Mouse (Mus musculus) midbrain, embryonic 12.5 days (tissue): ENCODE measurements around the gene Eif3b. TPM values are rescaled to one million over a fixed set of nuclear protein-coding genes. Genes with fewer than 3 reads are reported as not detected.
A peak's percentile ranks its signal among the peaks of the same experiment; 100 is the strongest.
"Not testable (repeated sequence)": the region's sequence is repeated elsewhere in the genome, so short reads cannot be mapped to it uniquely, and the experiment has no call there.

Experiments
- ATAC-seq: fragments of 200-750 bp; cut with Nextera tagmentation; 2 replicates; pipeline ENCODE4 v1.8.0; 2017; ENCODE audit warnings: low read depth, moderate TSS enrichment, moderate library complexity; ENCODE audit not compliant: low FRiP score
- H3K27ac ChIP-seq: fragments of 300-500 bp; sonication (generic); replicated peaks from 2 replicates; pipeline ENCODE4 v1.5.1; 2016; ENCODE audit warnings: mild to moderate bottlenecking
- H3K27me3 ChIP-seq: fragments of 300-500 bp; sonication (generic); 2 replicates; pipeline ENCODE4 v1.6.1; 2016; ENCODE audit warnings: mild to moderate bottlenecking
- H3K36me3 ChIP-seq: fragments of 300-500 bp; sonication (generic); 2 replicates; pipeline ENCODE4 v1.6.1; 2016
- H3K4me1 ChIP-seq: fragments of 300-500 bp; sonication (generic); 2 replicates; pipeline ENCODE4 v1.6.1; 2016
- H3K4me2 ChIP-seq: fragments of 300-500 bp; sonication (generic); replicated peaks from 2 replicates; pipeline ENCODE4 v1.6.1; 2016; ENCODE audit warnings: mild to moderate bottlenecking, moderate library complexity
- H3K4me3 ChIP-seq: fragments of 300-500 bp; sonication (generic); 2 replicates; pipeline ENCODE4 v1.5.1; 2016; ENCODE audit warnings: mild to moderate bottlenecking
- H3K9ac ChIP-seq: fragments of 300-500 bp; sonication (generic); replicated peaks from 2 replicates; pipeline ENCODE4 v1.6.1; 2016; ENCODE audit warnings: mild to moderate bottlenecking, moderate library complexity
- H3K9me3 ChIP-seq: fragments of 300-500 bp; sonication (generic); 2 replicates; pipeline ENCODE4 v1.6.1; 2016; ENCODE audit warnings: mild to moderate bottlenecking
- WGBS: fragments of 180-500 bp; shearing (Covaris S2); methylation state at CpG from one replicate; pipeline ENCODE4 v1.1.7; 2016; 5-methylcytosine and 5-hydroxymethylcytosine counted together
- polyA plus RNA-seq: library from polyadenylated mRNA; unstranded; fragments of >200 nt; fragmentation: Nextera tagmentation; extraction: Ambion mirVana; gene quantifications from 2 replicates; pipeline ENCODE4 v1.2.1, GENCODE M21; 2016

The Eif3b gene
- polyA plus RNA-seq, 1 experiment from 2014 or later = 161 TPM

GRCm38 (mm10) chr5:140405126-140405525, 14.0 kb upstream of the Eif3b start:
- Histone ChIP-seq H3K27ac (no peak overlapping the region), H3K9ac (no peak overlapping the region), H3K9me3 (no peaks in the 10 kb centered on the region; the same call in 1 of the 2 replicates), H3K4me1 (no peaks in the 10 kb centered on the region), H3K27me3 (no peaks in the 10 kb centered on the region), H3K36me3 (no peaks in the 10 kb centered on the region), H3K4me2 (no peak overlapping the region), H3K4me3 (no peak overlapping the region)
- no peak for ATAC-seq
- 80% methylated on average over 6 of the region's 6 CpGs for WGBS

GRCm38 (mm10) chr5:140406666-140407065, 12.5 kb upstream of the Eif3b start:
- Histone ChIP-seq H3K27me3 (no peaks in the 10 kb centered on the region), H3K4me1 (no peaks in the 10 kb centered on the region), H3K4me2 (no peak overlapping the region), H3K9ac (no peak overlapping the region), H3K4me3 (no peak overlapping the region), H3K9me3 (no peaks in the 10 kb centered on the region; the same call in 1 of the 2 replicates), H3K27ac (no peak overlapping the region), H3K36me3 (no peaks in the 10 kb centered on the region)
- 84% methylated on average over 6 of the region's 6 CpGs for whole genome bisulfite sequencing
- ATAC-seq = no peak

GRCm38 (mm10) chr5:140408801-140409200, 10.3 kb upstream of the Eif3b start:
- no peaks in the 10 kb centered on the region for H3K4me1 ChIP-seq
- ATAC-seq = no peak

GRCm38 (mm10) chr5:140411339-140411738, 7.8 kb upstream of the Eif3b start:
- Histone ChIP-seq H3K4me3 (no peak overlapping the region), H3K9me3 (no peaks in the 10 kb centered on the region; the same call in 1 of the 2 replicates), H3K36me3 (no peaks in the 10 kb centered on the region), H3K9ac (no peak overlapping the region), H3K4me1 (no peaks in the 10 kb centered on the region), H3K4me2 (no peak overlapping the region), H3K27ac (no peak overlapping the region), H3K27me3 (no peaks in the 10 kb centered on the region)
- no peak for ATAC-seq
- 32% methylated on average over 8 of the region's 8 CpGs for WGBS

More at GRCm38 (mm10) chr5:140408801-140409200, 10.3 kb upstream of the Eif3b start:
- H3K27ac ChIP-seq = no peak overlapping the region
- no peaks in the 10 kb centered on the region for H3K36me3 ChIP-seq
- H3K9me3 ChIP-seq = no peaks in the 10 kb centered on the region; the same call in 1 of the 2 replicates
- no peaks in the 10 kb centered on the region for H3K27me3 ChIP-seq
- H3K9ac ChIP-seq = no peak overlapping the region
- no peak overlapping the region for H3K4me3 ChIP-seq
- H3K4me2 ChIP-seq = no peak overlapping the region

- Histone ChIP-seq H3K27ac (no peak overlapping the region), H3K4me1 (peaks cover 4% of the 10 kb centered on the region; the same call in 1 of the 2 replicates), H3K9ac (no peak overlapping the region), H3K4me3 (no peak overlapping the region), H3K27me3 (no peaks in the 10 kb centered on the region), H3K36me3 (no peaks in the 10 kb centered on the region), H3K9me3 (no peaks in the 10 kb centered on the region), H3K4me2 (no peak overlapping the region)
- WGBS = 74% methylated on average over 4 of the region's 4 CpGs
- no peak for ATAC-seq
Measured at GRCm38 (mm10) chr5:140414647-140415046, 4.5 kb upstream of the Eif3b start.

GRCm38 (mm10) chr5:140418106-140418488, 1.0 kb upstream of the Eif3b start:
- peaks cover 28% of the 10 kb centered on the region for H3K4me1 ChIP-seq
- under 1% methylated on average over 12 of the region's 12 CpGs for WGBS
- ATAC-seq = peak; percentile 31; the same call in 1 of the 2 replicates

GRCm38 (mm10) chr5:140419442-140420080, 433 bp downstream of the Eif3b start:
- Histone ChIP-seq H3K27ac (peak overlapping the region; percentile 95), H3K4me3 (peak overlapping the region; percentile 95), H3K36me3 (0 out of 2 replicates have a peak, but pooled peaks cover 12% of the 10 kb centered on the region), H3K4me2 (peak overlapping the region; percentile 90), H3K9ac (peak overlapping the region; percentile 95), H3K9me3 (no peaks in the 10 kb centered on the region), H3K4me1 (peaks cover 28% of the 10 kb centered on the region), H3K27me3 (no peaks in the 10 kb centered on the region)
- WGBS = under 1% methylated on average over 58 of the region's 62 CpGs
- ATAC-seq = peak; percentile 35; the same call in 1 of the 2 replicates

More at GRCm38 (mm10) chr5:140418106-140418488, 1.0 kb upstream of the Eif3b start:
- H3K4me3 ChIP-seq = peak overlapping the region; percentile 95
- no peaks in the 10 kb centered on the region for H3K27me3 ChIP-seq
- no peaks in the 10 kb centered on the region for H3K9me3 ChIP-seq
- 0 out of 2 replicates have a peak, but pooled peaks cover 7% of the 10 kb centered on the region for H3K36me3 ChIP-seq
- peak overlapping the region; percentile 95 for H3K27ac ChIP-seq
- peak overlapping the region; percentile 90 for H3K4me2 ChIP-seq
- H3K9ac ChIP-seq = peak overlapping the region; percentile 78

GRCm38 (mm10) chr5:140420616-140421015, 1.5 kb downstream of the Eif3b start:
- H3K9ac ChIP-seq = peak overlapping the region; percentile 46; the same call in 1 of the 2 replicates
- WGBS = 70% methylated on average over 4 of the region's 4 CpGs
- H3K4me3 ChIP-seq = peak overlapping the region; percentile 95
- no peaks in the 10 kb centered on the region for H3K9me3 ChIP-seq
- H3K4me1 ChIP-seq = peaks cover 28% of the 10 kb centered on the region
- ATAC-seq = no peak
- peak overlapping the region; percentile 90 for H3K4me2 ChIP-seq
- H3K36me3 ChIP-seq = peaks cover 18% of the 10 kb centered on the region; the same call in 1 of the 2 replicates
- no peak overlapping the region for H3K27ac ChIP-seq
- no peaks in the 10 kb centered on the region for H3K27me3 ChIP-seq

- Histone ChIP-seq H3K27ac (no peak overlapping the region), H3K9ac (no peak overlapping the region), H3K4me3 (no peak overlapping the region), H3K36me3 (peaks cover 60% of the 10 kb centered on the region), H3K9me3 (no peaks in the 10 kb centered on the region), H3K4me1 (peaks cover 19% of the 10 kb centered on the region), H3K4me2 (no peak overlapping the region), H3K27me3 (no peaks in the 10 kb centered on the region)
- WGBS = 93% methylated on average over 17 of the region's 17 CpGs
- no peak for ATAC-seq
Measured at GRCm38 (mm10) chr5:140425016-140425783, 6.1 kb downstream of the Eif3b start.

GRCm38 (mm10) chr5:140439117-140439516, 20.0 kb downstream of the Eif3b start:
- H3K36me3 ChIP-seq = peaks cover 88% of the 10 kb centered on the region

GRCm38 (mm10) chr5:140441406-140441805, 22.3 kb downstream of the Eif3b start:
- no peak overlapping the region for H3K4me3 ChIP-seq
- no peak overlapping the region for H3K9ac ChIP-seq
- ATAC-seq = no peak
- no peaks in the 10 kb centered on the region for H3K4me1 ChIP-seq
- no peaks in the 10 kb centered on the region for H3K9me3 ChIP-seq
- H3K36me3 ChIP-seq = peaks cover 87% of the 10 kb centered on the region
- WGBS = 96% methylated on average over 2 of the region's 3 CpGs
- no peak overlapping the region for H3K4me2 ChIP-seq
- H3K27ac ChIP-seq = no peak overlapping the region
- no peaks in the 10 kb centered on the region for H3K27me3 ChIP-seq

More at GRCm38 (mm10) chr5:140439117-140439516, 20.0 kb downstream of the Eif3b start:
- not testable (repeated sequence) for H3K9me3 ChIP-seq, H3K27ac ChIP-seq, ATAC-seq, H3K27me3 ChIP-seq, H3K4me1 ChIP-seq, H3K4me3 ChIP-seq, H3K4me2 ChIP-seq, H3K9ac ChIP-seq
- no CpG with 5 or more reads among the region's 6 CpGs for WGBS

- Histone ChIP-seq H3K9me3 (no peaks in the 10 kb centered on the region), H3K4me2 (no peak overlapping the region), H3K36me3 (peaks cover 65% of the 10 kb centered on the region), H3K4me3 (no peak overlapping the region), H3K9ac (no peak overlapping the region), H3K27me3 (no peaks in the 10 kb centered on the region), H3K4me1 (no peaks in the 10 kb centered on the region), H3K27ac (no peak overlapping the region)
- whole genome bisulfite sequencing = 94% methylated on average over 4 of the region's 4 CpGs
- no peak for ATAC-seq
Measured at GRCm38 (mm10) chr5:140444012-140444411, 24.9 kb downstream of the Eif3b start.
